Mouse (Mus musculus): ENCODE results near the gene Prl3a1. TPM values are rescaled to one million over a fixed set of nuclear protein-coding genes. Genes with fewer than 3 reads are reported as not detected.

Prl3a1 gene
- not detected in 2 replicates for polyA plus RNA-seq (2015; fragmentation: Nextera tagmentation; extraction: Ambion mirVana)

DNA sequence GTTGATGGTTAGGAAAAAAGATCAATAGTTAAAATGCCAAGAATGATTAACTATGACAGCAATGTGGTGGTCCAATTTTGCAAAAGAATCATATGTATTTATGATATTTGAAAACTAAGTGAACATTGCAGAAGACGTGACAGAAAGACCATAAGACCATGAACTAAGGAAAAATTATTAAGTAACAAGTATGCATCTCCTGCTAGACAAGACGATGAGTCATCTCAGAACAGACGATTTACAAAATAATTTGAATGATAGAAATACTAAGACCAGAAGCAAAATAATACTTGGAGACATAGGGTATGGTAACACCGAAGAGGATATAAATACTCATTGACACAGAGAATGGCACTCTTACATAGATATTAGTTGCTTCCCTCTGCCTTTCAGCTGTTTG lies at the start of gene Prl3a1:
Gene Prl3a1 (plus strand): TSS at position 301 of the 400 bp plus-strand sequence.
- Histone ChIP-seq H3K36me3 (ENCODE audit: insufficient read depth, low read length) (no peaks in the 10 kb centered on the region), H3K9ac (ENCODE audit: low read depth, low read length) (no peak within 1 kb of the TSS), H3K27ac (no peak within 1 kb of the TSS), H3K4me3 (replicated peaks; ENCODE audit: low read depth, low read length) (no peak within 1 kb of the TSS), H3K4me2 (ENCODE audit: low read length) (no peak within 1 kb of the TSS), H3K9me3 (replicated peaks; ENCODE audit: low read length) (no peaks in the 10 kb centered on the region), H3K4me1 (replicated peaks; ENCODE audit: insufficient read depth, low read length) (no peaks in the 10 kb centered on the region), H3K27me3 (ENCODE audit: insufficient read depth, low read length) (no peaks in the 10 kb centered on the region)
- no peak for TF ChIP-seq CTCF (IDR thresholded peaks at IDR 0.05; ENCODE audit: low read depth)
- 87% methylated on average over 4 of the region's 4 CpGs for WGBS
- no peak for DNase-seq (ENCODE audit: low spot score)
- ATAC-seq (replicated peaks; ENCODE audit: low FRiP score, low read depth), result no peak

DNA sequence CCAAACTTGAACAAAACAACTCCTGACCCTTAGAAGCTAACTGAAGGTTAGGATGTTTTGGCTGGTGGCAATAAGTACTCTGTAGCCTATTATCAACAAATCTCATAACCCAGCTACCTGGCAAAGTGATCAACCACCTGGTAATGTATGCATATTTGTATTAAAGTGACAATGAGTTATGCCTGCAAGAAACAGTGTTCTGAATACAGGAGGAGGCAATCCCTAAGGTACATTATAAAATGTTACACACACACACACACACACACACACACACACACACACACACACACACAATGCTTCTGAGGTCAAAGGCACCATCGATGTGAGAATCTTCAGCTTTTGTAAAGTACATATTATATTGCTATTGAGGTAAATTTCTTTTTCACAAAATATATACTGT lies 17.7 kb upstream of the Prl3a1 start, which contains the start of gene Prl3b1:
Gene Prl3b1 (plus strand): TSS at position 301 of the 400 bp plus-strand sequence.
- TF ChIP-seq CTCF (IDR thresholded peaks at IDR 0.05; ENCODE audit: low read depth), result no peak
- Histone ChIP-seq H3K9me3 (replicated peaks; ENCODE audit: low read length) (no peaks in the 10 kb centered on the region), H3K27me3 (ENCODE audit: insufficient read depth, low read length) (no peaks in the 10 kb centered on the region), H3K4me3 (replicated peaks; ENCODE audit: low read depth, low read length) (no peak within 1 kb of the TSS), H3K9ac (ENCODE audit: low read depth, low read length) (no peak within 1 kb of the TSS), H3K4me2 (ENCODE audit: low read length) (no peak within 1 kb of the TSS), H3K27ac (no peak within 1 kb of the TSS), H3K4me1 (replicated peaks; ENCODE audit: insufficient read depth, low read length) (no peaks in the 10 kb centered on the region), H3K36me3 (ENCODE audit: insufficient read depth, low read length) (no peaks in the 10 kb centered on the region)
- DNase-seq (ENCODE audit: low spot score), result no peak
- no peak for ATAC-seq (replicated peaks; ENCODE audit: low FRiP score, low read depth)
- WGBS, result 92% methylated on average over 1 of the region's 1 CpGs

DNA sequence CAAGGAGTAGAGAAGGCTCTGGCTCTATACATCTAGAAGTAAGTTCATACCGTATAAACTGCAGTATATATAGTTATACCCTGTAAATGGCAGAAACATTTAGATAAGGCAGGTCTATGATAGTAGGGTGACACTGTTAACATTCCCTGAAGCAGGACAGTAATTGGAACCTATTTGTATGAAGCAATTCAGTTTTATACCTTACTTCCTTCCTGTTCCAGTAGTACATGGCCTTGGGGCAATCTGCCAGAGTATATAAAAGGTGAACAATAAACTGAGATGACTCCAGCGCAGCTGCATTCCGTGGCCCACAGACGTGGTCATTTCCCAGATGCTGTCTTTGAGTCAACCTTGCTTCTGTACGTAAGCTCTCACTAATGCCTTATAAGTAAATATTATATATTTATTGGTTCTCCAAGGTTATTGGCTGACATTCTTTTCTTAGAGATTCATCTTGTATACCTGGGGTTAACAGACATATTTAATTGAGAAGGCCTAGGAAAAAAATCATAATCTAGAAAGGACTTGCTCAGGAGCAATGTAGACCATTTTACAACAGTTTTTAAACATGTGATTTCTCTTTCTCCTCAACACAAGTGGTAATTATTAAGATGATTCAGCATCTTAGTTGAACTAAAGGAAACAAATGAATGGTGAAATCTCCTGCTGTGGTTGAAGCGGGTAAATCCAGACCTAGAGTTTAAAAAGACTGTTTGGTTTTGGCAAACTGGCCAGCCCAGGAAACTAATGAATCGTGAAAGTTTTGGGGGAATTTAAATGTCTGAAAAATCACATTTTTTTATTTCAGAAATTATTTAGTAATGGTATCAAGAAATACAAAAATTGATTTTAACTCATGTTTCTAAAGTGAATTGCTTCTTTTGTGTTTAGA lies 53.3 kb downstream of the Prl3a1 start, which contains the start of gene Prl6a1:
Gene Prl6a1 (plus strand): TSS at position 294 of the 892 bp plus-strand sequence.
- Histone ChIP-seq H3K27ac (no peak within 1 kb of the TSS), H3K27me3 (ENCODE audit: insufficient read depth, low read length) (no peaks in the 10 kb centered on the region), H3K4me1 (replicated peaks; ENCODE audit: insufficient read depth, low read length) (no peaks in the 10 kb centered on the region), H3K4me2 (ENCODE audit: low read length) (no peak within 1 kb of the TSS), H3K4me3 (replicated peaks; ENCODE audit: low read depth, low read length) (no peak within 1 kb of the TSS), H3K36me3 (ENCODE audit: insufficient read depth, low read length) (no peaks in the 10 kb centered on the region), H3K9me3 (replicated peaks; ENCODE audit: low read length) (no peaks in the 10 kb centered on the region), H3K9ac (ENCODE audit: low read depth, low read length) (no peak within 1 kb of the TSS)
- ATAC-seq (replicated peaks; ENCODE audit: low FRiP score, low read depth) (no peak), DNase-seq (ENCODE audit: low spot score) (no peak)
- TF ChIP-seq CTCF (IDR thresholded peaks at IDR 0.05; ENCODE audit: low read depth), result no peak
- 76% methylated on average over 7 of the region's 7 CpGs for WGBS

Other genes with a start within 250 kb of the Prl3a1 start
- not detected in 2 replicates for gene Prl, start 201.9 kb upstream of the Prl3a1 start, polyA plus RNA-seq (2015; fragmentation: Nextera tagmentation; extraction: Ambion mirVana)
- not detected in 2 replicates for gene Prl3d1, start 165.2 kb upstream of the Prl3a1 start, polyA plus RNA-seq (2015; fragmentation: Nextera tagmentation; extraction: Ambion mirVana)
- gene Prl3d2, start 137.7 kb upstream of the Prl3a1 start, polyA plus RNA-seq (2015; fragmentation: Nextera tagmentation; extraction: Ambion mirVana), result not detected in 2 replicates
- gene Prl3d3, start 102.6 kb upstream of the Prl3a1 start, polyA plus RNA-seq (2015; fragmentation: Nextera tagmentation; extraction: Ambion mirVana), result not detected in 2 replicates
- gene Prl3c1, start 62.8 kb upstream of the Prl3a1 start, polyA plus RNA-seq (2015; fragmentation: Nextera tagmentation; extraction: Ambion mirVana), result not detected in 2 replicates
- gene Prl3b1, start 17.6 kb upstream of the Prl3a1 start, polyA plus RNA-seq (2015; fragmentation: Nextera tagmentation; extraction: Ambion mirVana), result not detected in 2 replicates
- not detected in 2 replicates for gene Prl6a1, start 53.2 kb downstream of the Prl3a1 start, polyA plus RNA-seq (2015; fragmentation: Nextera tagmentation; extraction: Ambion mirVana)
- not detected in 2 replicates for gene Prl8a2, start 86.2 kb downstream of the Prl3a1 start, polyA plus RNA-seq (2015; fragmentation: Nextera tagmentation; extraction: Ambion mirVana)
- not detected in 2 replicates for gene Prl2b1, start 131.4 kb downstream of the Prl3a1 start, polyA plus RNA-seq (2015; fragmentation: Nextera tagmentation; extraction: Ambion mirVana)
- not detected in 2 replicates for gene Prl8a6, start 179.3 kb downstream of the Prl3a1 start, polyA plus RNA-seq (2015; fragmentation: Nextera tagmentation; extraction: Ambion mirVana)